Mouse (Mus musculus): ENCODE results near the gene Vwa8. TPM values are rescaled to one million over a fixed set of nuclear protein-coding genes. Genes with fewer than 3 reads are reported as not detected.
A peak's percentile ranks its signal among the peaks of the same experiment; 100 is the strongest.

Vwa8 gene
- polyA plus RNA-seq, 1 experiment from 2014 or later: 13.3 TPM

GRCm38 (mm10) chr14:79120681-79121080, 271.8 kb downstream of the Vwa8 start:
- Histone ChIP-seq H3K27ac (ENCODE audit: low read depth) (no peak overlapping the region), H3K4me1 (replicated peaks; ENCODE audit: control insufficient read depth, insufficient read depth, low read length) (0 out of 2 replicates have a peak, but pooled peaks cover 4% of the 10 kb centered on the region), H3K36me3 (ENCODE audit: control insufficient read depth, insufficient read depth, low read length) (no peaks in the 10 kb centered on the region), H3K27me3 (replicated peaks; ENCODE audit: control insufficient read depth, insufficient read depth, low read length) (no peaks in the 10 kb centered on the region), H3K4me3 (ENCODE audit: low read depth, low read length) (no peak overlapping the region), H3K9me3 (ENCODE audit: control insufficient read depth, low read length) (no peaks in the 10 kb centered on the region), H3K9ac (ENCODE audit: low read length) (no peak overlapping the region), H3K4me2 (ENCODE audit: low read length) (no peak overlapping the region)
- 83% methylated on average over 11 of the region's 11 CpGs for WGBS
- ATAC-seq (replicated peaks; ENCODE audit: low FRiP score, low TSS enrichment, low read depth) (no peak), DNase-seq (ENCODE audit: low spot score) (no peak)

GRCm38 (mm10) chr14:79123466-79123865, 274.6 kb downstream of the Vwa8 start:
- Histone ChIP-seq H3K27ac (ENCODE audit: low read depth) (no peak overlapping the region), H3K36me3 (ENCODE audit: control insufficient read depth, insufficient read depth, low read length) (no peaks in the 10 kb centered on the region), H3K4me1 (replicated peaks; ENCODE audit: control insufficient read depth, insufficient read depth, low read length) (0 out of 2 replicates have a peak, but pooled peaks cover 4% of the 10 kb centered on the region), H3K9me3 (ENCODE audit: control insufficient read depth, low read length) (no peaks in the 10 kb centered on the region), H3K9ac (ENCODE audit: low read length) (no peak overlapping the region), H3K4me2 (ENCODE audit: low read length) (no peak overlapping the region), H3K4me3 (ENCODE audit: low read depth, low read length) (no peak overlapping the region), H3K27me3 (replicated peaks; ENCODE audit: control insufficient read depth, insufficient read depth, low read length) (no peaks in the 10 kb centered on the region)
- DNase-seq (ENCODE audit: low spot score) (no peak), ATAC-seq (replicated peaks; ENCODE audit: low FRiP score, low TSS enrichment, low read depth) (no peak)
- 89% methylated on average over 8 of the region's 8 CpGs for WGBS

- Histone ChIP-seq H3K27ac (ENCODE audit: low read depth) (no peak overlapping the region), H3K4me3 (ENCODE audit: low read depth, low read length) (no peak overlapping the region), H3K4me2 (ENCODE audit: low read length) (no peak overlapping the region), H3K4me1 (replicated peaks; ENCODE audit: control insufficient read depth, insufficient read depth, low read length) (0 out of 2 replicates have a peak, but pooled peaks cover 4% of the 10 kb centered on the region), H3K9ac (ENCODE audit: low read length) (no peak overlapping the region), H3K27me3 (replicated peaks; ENCODE audit: control insufficient read depth, insufficient read depth, low read length) (no peaks in the 10 kb centered on the region), H3K36me3 (ENCODE audit: control insufficient read depth, insufficient read depth, low read length) (no peaks in the 10 kb centered on the region), H3K9me3 (ENCODE audit: control insufficient read depth, low read length) (no peaks in the 10 kb centered on the region)
- WGBS: 53% methylated on average over 5 of the region's 5 CpGs
- DNase-seq (ENCODE audit: low spot score) (peak; percentile 67), ATAC-seq (replicated peaks; ENCODE audit: low FRiP score, low TSS enrichment, low read depth) (peak; percentile 40; the same call in 1 of the 2 replicates)
Observed at GRCm38 (mm10) chr14:79124643-79125042, 275.8 kb downstream of the Vwa8 start.

GRCm38 (mm10) chr14:79126176-79126575, 277.3 kb downstream of the Vwa8 start:
- H3K4me3 ChIP-seq (ENCODE audit: low read depth, low read length): no peak overlapping the region
- ATAC-seq (replicated peaks; ENCODE audit: low FRiP score, low TSS enrichment, low read depth): no peak
- no peak for DNase-seq (ENCODE audit: low spot score)
- no peak overlapping the region for H3K9ac ChIP-seq (ENCODE audit: low read length)
- no peaks in the 10 kb centered on the region for H3K36me3 ChIP-seq (ENCODE audit: control insufficient read depth, insufficient read depth, low read length)
- no peaks in the 10 kb centered on the region for H3K27me3 ChIP-seq (replicated peaks; ENCODE audit: control insufficient read depth, insufficient read depth, low read length)
- H3K9me3 ChIP-seq (ENCODE audit: control insufficient read depth, low read length): no peaks in the 10 kb centered on the region
- no peak overlapping the region for H3K4me2 ChIP-seq (ENCODE audit: low read length)
- H3K4me1 ChIP-seq (replicated peaks; ENCODE audit: control insufficient read depth, insufficient read depth, low read length): 0 out of 2 replicates have a peak, but pooled peaks cover 4% of the 10 kb centered on the region
- WGBS: 79% methylated on average over 5 of the region's 5 CpGs
- no peak overlapping the region for H3K27ac ChIP-seq (ENCODE audit: low read depth)

GRCm38 (mm10) chr14:79134891-79135334, 286.1 kb downstream of the Vwa8 start:
- no peaks in the 10 kb centered on the region for H3K27me3 ChIP-seq (replicated peaks; ENCODE audit: control insufficient read depth, insufficient read depth, low read length)
- H3K9me3 ChIP-seq (ENCODE audit: control insufficient read depth, low read length): no peaks in the 10 kb centered on the region
- WGBS: 8% methylated on average over 7 of the region's 7 CpGs
- peak overlapping the region; percentile 20; the same call in 1 of the 2 replicates for H3K4me2 ChIP-seq (ENCODE audit: low read length)
- ATAC-seq (replicated peaks; ENCODE audit: low FRiP score, low TSS enrichment, low read depth) (0 out of 2 replicates have a peak, but pooled peaks have one; percentile 60), DNase-seq (ENCODE audit: low spot score) (no peak)
- H3K36me3 ChIP-seq (ENCODE audit: control insufficient read depth, insufficient read depth, low read length): no peaks in the 10 kb centered on the region
- H3K9ac ChIP-seq (ENCODE audit: low read length): no peak overlapping the region
- no peak overlapping the region for H3K4me3 ChIP-seq (ENCODE audit: low read depth, low read length)
- H3K4me1 ChIP-seq (replicated peaks; ENCODE audit: control insufficient read depth, insufficient read depth, low read length): peaks cover 14% of the 10 kb centered on the region; the same call in 1 of the 2 replicates
- H3K27ac ChIP-seq (ENCODE audit: low read depth): peak overlapping the region; percentile 62; the same call in 1 of the 2 replicates

GRCm38 (mm10) chr14:79135441-79135840, 286.6 kb downstream of the Vwa8 start:
- peak overlapping the region; percentile 62; the same call in 1 of the 2 replicates for H3K27ac ChIP-seq (ENCODE audit: low read depth)
- H3K4me3 ChIP-seq (ENCODE audit: low read depth, low read length): no peak overlapping the region
- no peaks in the 10 kb centered on the region for H3K36me3 ChIP-seq (ENCODE audit: control insufficient read depth, insufficient read depth, low read length)
- ATAC-seq (replicated peaks; ENCODE audit: low FRiP score, low TSS enrichment, low read depth): no peak
- H3K9ac ChIP-seq (ENCODE audit: low read length): no peak overlapping the region
- no peaks in the 10 kb centered on the region for H3K9me3 ChIP-seq (ENCODE audit: control insufficient read depth, low read length)
- peaks cover 19% of the 10 kb centered on the region for H3K4me1 ChIP-seq (replicated peaks; ENCODE audit: control insufficient read depth, insufficient read depth, low read length)
- DNase-seq (ENCODE audit: low spot score): no peak
- no peaks in the 10 kb centered on the region for H3K27me3 ChIP-seq (replicated peaks; ENCODE audit: control insufficient read depth, insufficient read depth, low read length)
- no peak overlapping the region for H3K4me2 ChIP-seq (ENCODE audit: low read length)
- 73% methylated on average over 7 of the region's 7 CpGs for WGBS

GRCm38 (mm10) chr14:79136585-79136984, 287.7 kb downstream of the Vwa8 start:
- WGBS: 64% methylated on average over 3 of the region's 3 CpGs
- H3K4me2 ChIP-seq (ENCODE audit: low read length): no peak overlapping the region
- H3K27ac ChIP-seq (ENCODE audit: low read depth): no peak overlapping the region

GRCm38 (mm10) chr14:79137100-79137499, 288.2 kb downstream of the Vwa8 start:
- no peak for ATAC-seq (replicated peaks; ENCODE audit: low FRiP score, low TSS enrichment, low read depth)
- no peak overlapping the region for H3K4me2 ChIP-seq (ENCODE audit: low read length)

More at GRCm38 (mm10) chr14:79136585-79136984, 287.7 kb downstream of the Vwa8 start:
- H3K9me3 ChIP-seq (ENCODE audit: control insufficient read depth, low read length): no peaks in the 10 kb centered on the region
- no peaks in the 10 kb centered on the region for H3K36me3 ChIP-seq (ENCODE audit: control insufficient read depth, insufficient read depth, low read length)
- ATAC-seq (replicated peaks; ENCODE audit: low FRiP score, low TSS enrichment, low read depth) (no peak), DNase-seq (ENCODE audit: low spot score) (no peak)
- H3K9ac ChIP-seq (ENCODE audit: low read length): no peak overlapping the region
- H3K4me1 ChIP-seq (replicated peaks; ENCODE audit: control insufficient read depth, insufficient read depth, low read length): peaks cover 25% of the 10 kb centered on the region
- no peaks in the 10 kb centered on the region for H3K27me3 ChIP-seq (replicated peaks; ENCODE audit: control insufficient read depth, insufficient read depth, low read length)
- no peak overlapping the region for H3K4me3 ChIP-seq (ENCODE audit: low read depth, low read length)

GRCm38 (mm10) chr14:79139096-79139651, 290.3 kb downstream of the Vwa8 start:
- DNase-seq (ENCODE audit: low spot score) (no peak), ATAC-seq (replicated peaks; ENCODE audit: low FRiP score, low TSS enrichment, low read depth) (no peak)
- no peaks in the 10 kb centered on the region for H3K36me3 ChIP-seq (ENCODE audit: control insufficient read depth, insufficient read depth, low read length)

More at GRCm38 (mm10) chr14:79137100-79137499, 288.2 kb downstream of the Vwa8 start:
- no peaks in the 10 kb centered on the region for H3K9me3 ChIP-seq (ENCODE audit: control insufficient read depth, low read length)
- no peak overlapping the region for H3K9ac ChIP-seq (ENCODE audit: low read length)
- no peak overlapping the region for H3K27ac ChIP-seq (ENCODE audit: low read depth)
- H3K27me3 ChIP-seq (replicated peaks; ENCODE audit: control insufficient read depth, insufficient read depth, low read length): no peaks in the 10 kb centered on the region
- no peaks in the 10 kb centered on the region for H3K36me3 ChIP-seq (ENCODE audit: control insufficient read depth, insufficient read depth, low read length)
- 56% methylated on average over 8 of the region's 8 CpGs for WGBS
- DNase-seq (ENCODE audit: low spot score): no peak
- H3K4me1 ChIP-seq (replicated peaks; ENCODE audit: control insufficient read depth, insufficient read depth, low read length): peaks cover 25% of the 10 kb centered on the region
- H3K4me3 ChIP-seq (ENCODE audit: low read depth, low read length): no peak overlapping the region

More at GRCm38 (mm10) chr14:79139096-79139651, 290.3 kb downstream of the Vwa8 start:
- Histone ChIP-seq H3K4me3 (ENCODE audit: low read depth, low read length) (no peak overlapping the region), H3K9me3 (ENCODE audit: control insufficient read depth, low read length) (no peaks in the 10 kb centered on the region), H3K9ac (ENCODE audit: low read length) (no peak overlapping the region), H3K4me1 (replicated peaks; ENCODE audit: control insufficient read depth, insufficient read depth, low read length) (peaks cover 25% of the 10 kb centered on the region), H3K27me3 (replicated peaks; ENCODE audit: control insufficient read depth, insufficient read depth, low read length) (no peaks in the 10 kb centered on the region), H3K27ac (ENCODE audit: low read depth) (0 out of 2 replicates have a peak overlapping the region, but pooled peaks have one; percentile 7), H3K4me2 (ENCODE audit: low read length) (no peak overlapping the region)
- WGBS: 91% methylated on average over 6 of the region's 6 CpGs

Measured in intestine, embryonic 14.5 days (tissue).